Mouse (Mus musculus) stomach, postnatal 0 days (tissue): ENCODE measurements around the gene Gm11733. TPM values are rescaled to one million over a fixed set of nuclear protein-coding genes. Genes with fewer than 3 reads are reported as not detected.
A peak's percentile ranks its signal among the peaks of the same experiment; 100 is the strongest.

Source experiments
- ATAC-seq: fragments of 200-750 bp; cut with Nextera tagmentation; 2 replicates; pipeline ENCODE4 v1.8.0; 2017; ENCODE audit not compliant: low FRiP score, low TSS enrichment
- DNase-seq: peaks from one replicate; pipeline ENCODE4 v3.0.0-alpha.2; 2016; ENCODE audit warnings: low spot score
- H3K27ac ChIP-seq: fragments of 300-500 bp; sonication (generic); replicated peaks from 2 replicates; pipeline ENCODE4 v1.5.1; 2014; ENCODE audit warnings: mild to moderate bottlenecking, control low read depth
- H3K27me3 ChIP-seq: fragments of 300-500 bp; sonication (generic); 2 replicates; pipeline ENCODE4 v1.6.1; 2014; ENCODE audit warnings: low read length; ENCODE audit not compliant: control insufficient read depth, insufficient read depth
- H3K36me3 ChIP-seq: fragments of 300-500 bp; sonication (generic); 2 replicates; pipeline ENCODE4 v1.6.1; 2014; ENCODE audit warnings: low read length, mixed read lengths; ENCODE audit not compliant: control insufficient read depth, insufficient read depth
- H3K4me1 ChIP-seq: fragments of 300-500 bp; sonication (generic); replicated peaks from 2 replicates; pipeline ENCODE4 v1.6.1; 2014; ENCODE audit warnings: antibody characterized with exemption; ENCODE audit not compliant: control insufficient read depth, insufficient read depth
- H3K4me2 ChIP-seq: fragments of 300-500 bp; sonication (generic); replicated peaks from 2 replicates; pipeline ENCODE4 v1.6.1; 2014; ENCODE audit warnings: low read depth, mild to moderate bottlenecking, control low read depth, moderate library complexity
- H3K4me3 ChIP-seq: fragments of 300-500 bp; sonication (generic); 2 replicates; pipeline ENCODE4 v1.5.1; 2014; ENCODE audit warnings: low read depth, low read length, control low read depth
- H3K9ac ChIP-seq: fragments of 300-500 bp; sonication (generic); 2 replicates; pipeline ENCODE4 v1.6.1; 2014; ENCODE audit warnings: mild to moderate bottlenecking, low read length, control low read depth, mixed read lengths
- H3K9me3 ChIP-seq: fragments of 300-500 bp; sonication (generic); 2 replicates; pipeline ENCODE4 v1.6.1; 2016; ENCODE audit warnings: low read length; ENCODE audit not compliant: control insufficient read depth
- CTCF ChIP-seq: IDR thresholded peaks from 2 replicates; pipeline ENCODE4 v1.5.1; 2016; ENCODE audit warnings: antibody characterized with exemption, low read depth, mild to moderate bottlenecking, moderate library complexity
- EP300 ChIP-seq: optimal IDR thresholded peaks from 2 replicates; pipeline ENCODE3; 2016; ENCODE audit warnings: antibody characterized with exemption
- WGBS: fragments of 180-500 bp; shearing (Covaris S2); extraction: QIAGEN DNeasy Blood & Tissue Kit; methylation state at CpG from one replicate; pipeline ENCODE4 v1.1.7; 2014; 5-methylcytosine and 5-hydroxymethylcytosine counted together
- polyA plus RNA-seq: library from polyadenylated mRNA; unstranded; fragments of >200 nt; fragmentation: Nextera tagmentation; extraction: Ambion mirVana; gene quantifications from 2 replicates; pipeline ENCODE4 v1.2.1, GENCODE M21; 2015

Gm11733 gene
- polyA plus RNA-seq, 1 experiment from 2014 or later = not detected

DNA sequence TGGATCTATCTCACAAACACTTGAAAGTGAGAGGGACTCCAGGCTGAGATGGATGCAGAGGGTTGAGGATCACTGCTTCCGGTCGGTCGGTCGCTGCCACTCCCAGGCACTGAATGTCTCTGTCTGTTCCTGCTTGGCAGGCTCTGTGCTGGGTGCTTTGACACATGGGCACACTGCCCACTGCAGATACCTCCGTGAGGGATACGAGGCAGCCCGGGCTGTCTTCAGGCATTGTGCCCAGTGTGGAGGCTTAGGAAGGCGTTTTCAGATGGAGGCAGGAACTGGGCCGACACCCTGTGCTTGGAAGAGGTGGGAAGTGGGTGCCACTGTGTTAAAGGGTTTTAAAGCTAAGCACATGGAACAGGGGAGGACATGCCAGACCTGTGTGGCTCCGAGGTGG, 50.7 kb downstream of the Gm11733 start:
- 29% methylated on average over 10 of the region's 10 CpGs for WGBS
- H3K27me3 ChIP-seq = no peaks in the 10 kb centered on the region
- no peak overlapping the region for H3K9ac ChIP-seq
- H3K9me3 ChIP-seq = no peaks in the 10 kb centered on the region
- no peak for TF ChIP-seq CTCF
- TF ChIP-seq EP300 = no peak
- no peaks in the 10 kb centered on the region for H3K36me3 ChIP-seq
- no peak overlapping the region for H3K4me2 ChIP-seq
- no peaks in the 10 kb centered on the region for H3K4me1 ChIP-seq
- peak overlapping the region; percentile 18 for H3K27ac ChIP-seq
- DNase-seq = no peak
- no peak overlapping the region for H3K4me3 ChIP-seq
- no peak; the same call in 1 of the 2 replicates for ATAC-seq

DNA sequence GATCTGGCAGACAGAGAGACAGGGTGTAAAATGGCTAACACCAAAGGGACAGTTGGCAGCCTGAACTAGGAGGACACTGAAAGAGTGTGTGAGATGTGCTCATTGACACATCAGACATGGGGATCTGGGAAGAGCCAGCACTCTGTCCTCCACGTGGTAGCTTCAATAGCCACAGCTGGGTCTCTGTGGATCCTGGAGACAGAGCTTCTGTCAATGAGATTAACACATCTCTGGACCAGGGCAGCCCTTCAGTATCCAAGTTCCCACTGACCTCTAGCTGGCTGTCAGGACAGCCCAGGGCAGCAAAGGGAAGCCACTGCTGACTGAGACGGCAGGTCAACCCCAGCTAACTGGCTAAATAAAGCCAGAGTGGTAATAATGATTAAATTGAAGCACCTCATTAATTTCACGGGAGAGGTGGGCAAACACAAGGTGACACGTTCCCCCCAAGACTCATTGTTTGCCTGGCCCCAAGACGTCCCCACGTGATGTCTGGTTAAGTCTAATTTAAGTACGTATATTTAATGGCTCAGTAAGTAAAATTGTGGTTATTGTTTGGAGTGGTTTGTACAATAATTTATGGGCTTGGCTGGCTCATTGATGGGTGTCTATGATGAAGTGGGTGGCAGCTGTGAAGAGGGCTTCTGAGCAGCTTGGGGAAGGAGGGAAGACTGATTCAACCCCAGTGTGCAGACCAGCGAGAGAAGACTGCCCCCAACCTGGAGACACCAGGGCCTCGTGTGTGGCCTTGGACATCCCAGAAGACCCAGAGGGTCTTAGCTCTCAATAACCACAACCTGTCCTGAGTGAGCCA, 51.5 kb downstream of the Gm11733 start:
- no peak for ATAC-seq
- Histone ChIP-seq H3K27ac (peak overlapping the region; percentile 18; the same call in 1 of the 2 replicates), H3K4me3 (no peak overlapping the region), H3K9ac (no peak overlapping the region), H3K36me3 (no peaks in the 10 kb centered on the region), H3K9me3 (no peaks in the 10 kb centered on the region), H3K4me1 (no peaks in the 10 kb centered on the region), H3K27me3 (no peaks in the 10 kb centered on the region), H3K4me2 (no peak overlapping the region)
- 56% methylated on average over 9 of the region's 9 CpGs for WGBS
- TF ChIP-seq CTCF = no peak
- no peak for TF ChIP-seq EP300
- DNase-seq = no peak

DNA sequence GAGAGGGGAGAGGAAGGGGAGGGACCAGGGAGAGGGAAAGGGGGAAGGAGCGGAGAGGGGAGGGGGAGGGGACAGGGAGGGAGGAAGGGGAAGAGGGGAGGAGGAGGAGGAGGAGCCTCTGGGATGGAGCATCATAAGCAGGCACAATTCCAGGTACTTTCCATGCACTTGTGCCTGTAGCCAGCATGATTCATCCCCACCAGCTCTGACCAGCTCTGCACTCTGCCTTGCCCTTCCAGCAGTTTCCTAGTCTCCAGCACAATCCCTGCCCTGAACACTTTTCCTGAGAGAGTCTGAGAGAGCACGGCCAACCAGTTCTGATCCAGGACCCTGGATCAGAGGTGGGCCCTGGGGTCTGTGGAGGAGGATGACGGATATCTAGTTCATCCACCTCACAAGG, 52.4 kb downstream of the Gm11733 start:
- Histone ChIP-seq H3K9ac (no peak overlapping the region), H3K27me3 (no peaks in the 10 kb centered on the region), H3K4me3 (no peak overlapping the region), H3K4me2 (no peak overlapping the region), H3K27ac (no peak overlapping the region), H3K9me3 (no peaks in the 10 kb centered on the region), H3K4me1 (no peaks in the 10 kb centered on the region), H3K36me3 (no peaks in the 10 kb centered on the region)
- 44% methylated on average over 3 of the region's 3 CpGs for WGBS
- DNase-seq = peak; percentile 23
- peak; percentile 56; the same call in 1 of the 2 replicates for ATAC-seq
- no peak for TF ChIP-seq EP300
- TF ChIP-seq CTCF = no peak

Other genes with a start within 250 kb of the Gm11733 start
- 6.0 and 6.1 TPM in 2 replicates for gene Tnrc6c, start 169.9 kb downstream of the Gm11733 start, polyA plus RNA-seq